In genomic region chr11:118236520-118237190, GRCm38 (mm10) we compare ENCODE assay signal across 9 mouse cellular contexts. TPM values are rescaled to one million over a fixed set of nuclear protein-coding genes. Genes with fewer than 3 reads are reported as not detected.
DNase-seq lines count a peak whose midpoint lies in the region; ATAC-seq lines count a peak whose summit lies in the region.
"Had no signal": no experiment of that assay in that cellular context is flagged by ENCODE, and none has a peak within 500 bp of the region (broad histone marks: within the 10 kb centered on the region; RNA-seq: fewer than 3 reads in every experiment).

No protein-coding gene starts in this region.

- H3K27ac ChIP-seq in midbrain, embryonic 10.5 days (replicated peaks): peak overlapping the region; percentile 57
- no peak overlapping the region for H3K27ac ChIP-seq in midbrain, embryonic 14.5 days (replicated peaks; ENCODE audit: low read depth, low read length)
- H3K27ac ChIP-seq in embryonic facial prominence, embryonic 12.5 days: peak overlapping the region; percentile 63
- H3K27ac ChIP-seq: macrophage had no signal

- no peaks in the 10 kb centered on the region for H3K36me3 ChIP-seq in midbrain, embryonic 10.5 days
- H3K36me3 ChIP-seq in midbrain, embryonic 14.5 days (ENCODE audit: control insufficient read depth, insufficient read depth, low read length): no peaks in the 10 kb centered on the region
- no peaks in the 10 kb centered on the region for H3K36me3 ChIP-seq in embryonic facial prominence, embryonic 12.5 days

- ATAC-seq in midbrain, embryonic 14.5 days (ENCODE audit: low FRiP score, low TSS enrichment): no peak
- ATAC-seq in embryonic facial prominence, embryonic 12.5 days (ENCODE audit: insufficient number of reproducible peaks, insufficient read depth, low FRiP score, low TSS enrichment): no peak
- peak; percentile 24 for ATAC-seq in neutrophil, adult 5-6 weeks (ENCODE audit: extremely low read depth, insufficient number of reproducible peaks, low FRiP score, poor library complexity, severe bottlenecking)

- H3K27me3 ChIP-seq in midbrain, embryonic 10.5 days (ENCODE audit: low read depth, poor library complexity, severe bottlenecking): no peaks in the 10 kb centered on the region
- no peaks in the 10 kb centered on the region for H3K27me3 ChIP-seq in midbrain, embryonic 14.5 days (ENCODE audit: control insufficient read depth, insufficient read depth, low read length)
- no peaks in the 10 kb centered on the region for H3K27me3 ChIP-seq in embryonic facial prominence, embryonic 12.5 days

- 78% methylated on average over 6 of the region's 6 CpGs for WGBS in midbrain, embryonic 10.5 days
- WGBS in midbrain, embryonic 14.5 days: 82% methylated on average over 6 of the region's 6 CpGs
- WGBS in embryonic facial prominence, embryonic 12.5 days: 56% methylated on average over 6 of the region's 6 CpGs

- H3K4me2 ChIP-seq in midbrain, embryonic 14.5 days (ENCODE audit: low read length): no peak overlapping the region
- H3K4me2 ChIP-seq in embryonic facial prominence, embryonic 12.5 days (replicated peaks): no peak overlapping the region

- H3K4me1 ChIP-seq in midbrain, embryonic 10.5 days: peaks cover 38% of the 10 kb centered on the region
- peaks cover 2% of the 10 kb centered on the region; the same call in 1 of the 2 replicates for H3K4me1 ChIP-seq in midbrain, embryonic 14.5 days (ENCODE audit: control insufficient read depth, insufficient read depth, low read length)
- peaks cover 62% of the 10 kb centered on the region for H3K4me1 ChIP-seq in embryonic facial prominence, embryonic 12.5 days

- H3K4me3 ChIP-seq in midbrain, embryonic 10.5 days: no peak overlapping the region
- no peak overlapping the region for H3K4me3 ChIP-seq in midbrain, embryonic 14.5 days (replicated peaks; ENCODE audit: low read depth, low read length)
- no peak overlapping the region for H3K4me3 ChIP-seq in embryonic facial prominence, embryonic 12.5 days

- no peak overlapping the region for H3K9ac ChIP-seq in midbrain, embryonic 14.5 days (replicated peaks; ENCODE audit: low read length)
- H3K9ac ChIP-seq in embryonic facial prominence, embryonic 12.5 days: no peak overlapping the region

- no peak for DNase-seq in midbrain, embryonic 10.5 days (ENCODE audit: low spot score)
- no peak for DNase-seq in midbrain, embryonic 14.5 days
- peak; percentile 28 to 68 for DNase-seq in kidney, postnatal 25 days
- no peak for DNase-seq in adrenal gland, postnatal 36 days
- DNase-seq in cerebellum, postnatal 14 days: no peak
- DNase-seq in gastrocnemius, postnatal 25 days: no peak

- no peaks in the 10 kb centered on the region for H3K9me3 ChIP-seq in midbrain, embryonic 10.5 days (replicated peaks)
- no peaks in the 10 kb centered on the region for H3K9me3 ChIP-seq in midbrain, embryonic 14.5 days (ENCODE audit: control insufficient read depth, low read length)
- no peaks in the 10 kb centered on the region for H3K9me3 ChIP-seq in embryonic facial prominence, embryonic 12.5 days

RNA-seq across cellular contexts. Expression of gene Cyth1, which starts 11.7 kb away (rescaled TPM):
- polyA plus RNA-seq in midbrain, embryonic 10.5 days (2016; fragmentation: Nextera tagmentation; extraction: Ambion mirVana): 11.3 and 14.9 TPM in 2 replicates
- 23.3 and 33.3 TPM in 2 replicates for polyA plus RNA-seq in midbrain, embryonic 14.5 days (2014; fragmentation: Nextera tagmentation; extraction: Ambion mirVana)
- polyA plus RNA-seq in embryonic facial prominence, embryonic 12.5 days (2016; fragmentation: Nextera tagmentation; extraction: Ambion mirVana): 20.4 and 21.5 TPM in 2 replicates
- 155 and 192 TPM in 2 replicates for total RNA-seq in neutrophil, adult 5-6 weeks (2017)
- total RNA-seq in adrenal gland, postnatal 36 days (2021): 10 to 100 TPM; 28.6 to 35.8 TPM
- total RNA-seq in gastrocnemius, postnatal 25 days (2021): 10 to 100 TPM; 30.0 to 32.3 TPM

RNA-seq across cellular contexts. Expression of gene Usp36, which starts 53.4 kb away (rescaled TPM):
- polyA plus RNA-seq in midbrain, embryonic 10.5 days (2016; fragmentation: Nextera tagmentation; extraction: Ambion mirVana): 20.4 and 23.6 TPM in 2 replicates
- 11.7 and 13.4 TPM in 2 replicates for polyA plus RNA-seq in midbrain, embryonic 14.5 days (2014; fragmentation: Nextera tagmentation; extraction: Ambion mirVana)
- 21.3 and 22.2 TPM in 2 replicates for polyA plus RNA-seq in embryonic facial prominence, embryonic 12.5 days (2016; fragmentation: Nextera tagmentation; extraction: Ambion mirVana)
- 20.4 and 26.2 TPM in 2 replicates for total RNA-seq in neutrophil, adult 5-6 weeks (2017)
- 10 to 100 TPM; 20.8 to 31.3 TPM for total RNA-seq in adrenal gland, postnatal 36 days (2021)
- 10 to 100 TPM; 11.9 to 12.8 TPM for total RNA-seq in gastrocnemius, postnatal 25 days (2021)

Comparison
In these comparisons a context has a peak if more than half of its experiments do, and no peak if none do; other contexts are left out.
1. DNase-seq: peak in kidney, postnatal 25 days (2 of 2); none in midbrain, embryonic 10.5 days (single experiment), midbrain, embryonic 14.5 days (single experiment), adrenal gland, postnatal 36 days (0 of 2), cerebellum, postnatal 14 days (0 of 2) and gastrocnemius, postnatal 25 days (single experiment).